Mouse (Mus musculus): ENCODE results near the gene Zfp977. TPM values are rescaled to one million over a fixed set of nuclear protein-coding genes. Genes with fewer than 3 reads are reported as not detected.

Zfp977 gene
- polyA plus RNA-seq (2017; shearing (Covaris generic)): not detected

DNA sequence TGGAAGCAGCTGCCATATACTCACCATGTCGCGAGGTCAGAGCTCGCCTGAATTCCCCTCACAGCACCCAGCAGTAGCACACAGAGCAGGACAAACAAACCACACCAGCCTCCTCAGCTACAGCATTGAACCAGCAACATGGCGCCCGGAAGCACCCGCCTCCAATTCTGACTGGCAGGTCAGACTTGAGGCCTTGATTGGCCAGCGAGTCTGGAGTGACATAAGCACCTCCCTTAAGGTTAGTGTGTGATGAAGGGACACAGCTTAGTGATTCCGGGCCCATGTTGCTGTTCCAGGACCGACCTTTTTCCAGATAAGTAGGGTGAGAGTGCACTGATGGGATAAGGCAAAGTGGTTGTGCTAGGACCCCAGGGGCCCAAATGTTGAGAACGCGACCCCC is at the start of gene Zfp977:
TSS of gene Zfp977 (minus strand) at position 135 of the 400 bp plus-strand sequence.

GRCm38 (mm10) chr7:42578488-42578887 is 13.9 kb downstream of the Zfp977 start, which contains the start of gene Gm21028:
Gm21028 (minus strand) TSS chr7:42578588.

Other genes starting within 250 kb of the Zfp977 start
- 0.33 TPM for gene 4933421I07Rik, start 144.4 kb downstream of the Zfp977 start, polyA plus RNA-seq (2017; shearing (Covaris generic))
- gene Zfp141, start 86.8 kb downstream of the Zfp977 start, polyA plus RNA-seq (2017; shearing (Covaris generic)): 13.4 TPM
- not detected for gene Gm21028, start 14.0 kb downstream of the Zfp977 start, polyA plus RNA-seq (2017; shearing (Covaris generic))
- 0.93 TPM for gene Zfp976, start 50.0 kb upstream of the Zfp977 start, polyA plus RNA-seq (2017; shearing (Covaris generic))
- gene Zfp975, start 100.2 kb upstream of the Zfp977 start, polyA plus RNA-seq (2017; shearing (Covaris generic)): 0.90 TPM
- not detected for gene Gm17067, start 134.5 kb upstream of the Zfp977 start, polyA plus RNA-seq (2017; shearing (Covaris generic))
- not detected for gene Vmn2r62, start 201.0 kb upstream of the Zfp977 start, polyA plus RNA-seq (2017; shearing (Covaris generic))